Mouse (Mus musculus) Patski (cell line): ENCODE measurements around the gene Vti1b. TPM values are rescaled to one million over a fixed set of nuclear protein-coding genes. Genes with fewer than 3 reads are reported as not detected.

Experiments
- ATAC-seq: fragments of 100-300 bp; one replicate; pipeline ENCODE4 v1.8.0; 2021
- CTCF ChIA-PET: fragments of 350-600 bp; sonication (Branson Sonifier 250); formaldehyde crosslinking; loops from one replicate; lab custom pipeline; 2022; ENCODE audit warnings: inconsistent platforms; lab: Charles Lee
- POLR2A ChIA-PET: fragments of 350-600 bp; sonication (Branson Sonifier 250); formaldehyde crosslinking; loops from one replicate; lab custom pipeline; 2022; ENCODE audit warnings: antibody characterized with exemption, inconsistent platforms; lab: Charles Lee
- DNase-seq: peaks from one replicate; pipeline ENCODE4 v3.0.0-alpha.2; 2011; ENCODE audit warnings: low read depth, low spot score
- H3K27me3 ChIP-seq: fragments of 371-371 bp; one replicate; pipeline ENCODE4 v1.5.1; 2021
- CTCF ChIP-seq: fragments of 100-300 bp; IDR thresholded peaks from one replicate; pipeline ENCODE4 v1.5.1; 2021
- in situ Hi-C: fragments of 300-500 bp; cut with MboI; formaldehyde crosslinking; loops from 3 replicates; pipeline ENCODE4 v1.11.1; 2018; ENCODE audit warnings: low pct_unique_long_range_greater_than_20kb, mixed read lengths
- polyA plus RNA-seq: library from polyadenylated mRNA; unstranded; gene quantifications from one replicate; pipeline ENCODE4 v1.2.3, GENCODE M21; 2021

The Vti1b gene
- polyA plus RNA-seq, 1 experiment from 2014 or later, result 116 TPM

- in situ Hi-C loops, result loop anchor here (25.0 kb wide), 1 partner anchor 907 kb away; no protein-coding TSS in a partner anchor
- no peaks in the 10 kb centered on the region for H3K27me3 ChIP-seq
These were observed 53.5 kb downstream of the Vti1b start for GRCm38 (mm10) chr12:79118991-79119390.

More at GRCm38 (mm10) chr12:79118991-79119390, 53.5 kb downstream of the Vti1b start:
- ChIA-PET POLR2A (interaction anchor here (0.6 kb wide), 1 partner anchor 17 kb away, joined by 4 read pairs; no protein-coding TSS in a partner anchor), CTCF (interaction anchor here (1.2 to 1.7 kb wide), 3 partner anchors 9 to 12 kb away, joined by 3 to 5 read pairs (median 5); partner anchors contain the start of gene Arg2)
- DNase-seq (no peak), ATAC-seq (no peak)
- TF ChIP-seq CTCF, result no peak

Other genes starting within 250 kb of the Vti1b start
- 5.6 TPM for gene Tmem229b, start 165.0 kb downstream of the Vti1b start, polyA plus RNA-seq
- gene Plekhh1, start 143.5 kb downstream of the Vti1b start, polyA plus RNA-seq, result 3.9 TPM
- gene Pigh, start 83.0 kb downstream of the Vti1b start, polyA plus RNA-seq, result 18.8 TPM
- gene Arg2, start 41.9 kb downstream of the Vti1b start, polyA plus RNA-seq, result 20.4 TPM
- 31.4 TPM for gene Rdh11, start 19.6 kb upstream of the Vti1b start, polyA plus RNA-seq
- gene Rdh12, start 36.2 kb upstream of the Vti1b start, polyA plus RNA-seq, result 1.8 TPM
- 32.0 TPM for gene Zfyve26, start 123.6 kb upstream of the Vti1b start, polyA plus RNA-seq
- 5.1 TPM for gene Rad51b, start 124.6 kb upstream of the Vti1b start, polyA plus RNA-seq